Mouse (Mus musculus) MEL (cell line): ENCODE data around the gene Cic.

Source experiments
- CHD2 ChIP-seq: IDR thresholded peaks from 2 replicates; pipeline ENCODE4 v1.6.1; 2011; ENCODE audit warnings: low read length, improper control_type of control experiment
- NRF1 ChIP-seq: IDR thresholded peaks from 2 replicates; pipeline ENCODE4 v1.6.1; 2014; ENCODE audit warnings: low read depth, mild to moderate bottlenecking, inconsistent platforms, low read length, improper control_type of control experiment, moderate library complexity; ENCODE audit not compliant: poor library complexity, insufficient read depth, severe bottlenecking

DNA sequence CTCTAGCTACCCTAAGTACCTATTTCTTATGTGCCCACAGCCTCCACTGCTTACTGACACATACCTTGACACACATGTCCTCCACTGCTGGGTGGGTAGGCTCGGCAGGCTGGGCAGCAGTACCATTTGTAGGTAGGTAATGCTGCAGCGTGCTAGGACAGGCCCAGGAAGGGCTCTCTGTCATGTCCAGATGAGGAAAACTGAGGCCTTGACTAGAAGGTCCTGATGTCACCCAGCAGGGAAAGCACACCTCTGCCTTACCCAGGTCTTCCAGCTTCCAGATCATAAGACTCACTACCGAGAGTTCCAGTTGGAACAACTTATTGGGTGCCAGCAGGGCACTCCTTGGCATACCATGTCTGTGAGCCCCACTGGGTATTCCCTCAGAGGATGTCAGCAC is 7.5 kb downstream of the Cic start:
- TF ChIP-seq NRF1 (no peak), CHD2 (no peak)
